Mouse (Mus musculus) left cerebral cortex, postnatal 25 days (tissue): Measurements from ENCODE around the gene Atad5. TPM values are rescaled to one million over a fixed set of nuclear protein-coding genes. Genes with fewer than 3 reads are reported as not detected.
"Not testable (repeated sequence)": the region's sequence is repeated elsewhere in the genome, so short reads cannot be mapped to it uniquely, and the experiment has no call there.

ENCODE experiments used
- DNase-seq, 2 experiments: peaks; one replicate each; pipeline ENCODE4 v3.0.0; 2022; ENCODE audit warnings: low spot score in 2 of 2, mixed read lengths in 1 of 2
- intact Hi-C: fragments of 180-260 bp; cut with DNase I; formaldehyde crosslinking; loops from one replicate; pipeline ENCODE4 v1.15.1; 2025
- total RNA-seq, 2 experiments: library from RNA; stranded (reverse); gene quantifications; 2 replicates each; pipeline ENCODE4 v1.2.3; 2021

The Atad5 gene
- total RNA-seq, 2 experiments from 2014 or later, result 2.7 to 3.3 TPM

GRCm38 (mm10) chr11:80145787-80146275 is 56.6 kb downstream of the Atad5 start:
- no peak for DNase-seq
- intact Hi-C loops, result no loop called here

DNA sequence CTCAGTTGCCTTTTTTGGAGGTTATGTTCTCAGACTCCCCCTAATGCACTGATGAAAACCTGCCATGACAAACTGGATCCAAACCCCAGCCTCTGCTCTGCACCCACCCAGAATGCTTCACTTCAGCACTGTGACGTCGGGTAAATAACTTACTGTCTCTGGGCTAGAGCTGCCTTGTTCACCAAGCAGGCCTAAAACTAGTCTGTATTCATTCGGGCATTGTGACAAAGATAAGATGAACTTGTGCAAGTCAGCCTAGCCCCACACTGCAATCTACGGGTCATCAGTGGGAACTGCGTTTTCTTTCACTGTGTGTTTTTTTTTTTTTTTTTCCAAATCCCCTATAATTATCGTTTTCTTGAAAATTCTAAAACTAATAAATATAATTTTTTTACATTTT is 58.5 kb downstream of the Atad5 start:
- intact Hi-C loops, result no loop called here
- DNase-seq, result no peak

GRCm38 (mm10) chr11:80148313-80148712 is 59.1 kb downstream of the Atad5 start:
- no peak for DNase-seq
- intact Hi-C loops, result no loop called here

GRCm38 (mm10) chr11:80148974-80149373 is 59.8 kb downstream of the Atad5 start:
- intact Hi-C loops, DNase-seq: not testable (repeated sequence)

GRCm38 (mm10) chr11:80149412-80150023 is 60.3 kb downstream of the Atad5 start:
- intact Hi-C loops, result no loop called here
- DNase-seq, result no peak

GRCm38 (mm10) chr11:80150566-80150965 is 61.4 kb downstream of the Atad5 start:
- intact Hi-C loops, result no loop called here
- DNase-seq, result no peak

DNA sequence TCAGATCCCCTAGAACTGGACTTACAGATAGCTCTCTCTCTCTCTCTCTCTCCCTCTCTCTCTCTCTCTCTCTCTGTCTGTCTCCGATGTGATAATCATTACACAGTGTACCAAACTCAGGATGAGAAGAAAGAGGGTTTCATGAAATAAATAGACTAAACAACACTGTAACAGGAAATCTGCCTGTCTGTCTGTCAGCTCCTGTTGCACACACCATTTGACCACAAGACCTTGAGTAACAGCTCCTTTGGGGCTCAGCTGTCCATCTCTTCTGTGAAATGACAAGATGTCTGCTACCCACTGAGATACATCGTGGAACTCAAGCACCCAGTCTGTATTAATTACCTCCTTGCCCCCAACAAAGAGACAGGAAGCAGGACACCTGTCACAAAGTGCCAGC is 62.3 kb downstream of the Atad5 start:
- intact Hi-C loops, result no loop called here
- DNase-seq, result no peak

DNA sequence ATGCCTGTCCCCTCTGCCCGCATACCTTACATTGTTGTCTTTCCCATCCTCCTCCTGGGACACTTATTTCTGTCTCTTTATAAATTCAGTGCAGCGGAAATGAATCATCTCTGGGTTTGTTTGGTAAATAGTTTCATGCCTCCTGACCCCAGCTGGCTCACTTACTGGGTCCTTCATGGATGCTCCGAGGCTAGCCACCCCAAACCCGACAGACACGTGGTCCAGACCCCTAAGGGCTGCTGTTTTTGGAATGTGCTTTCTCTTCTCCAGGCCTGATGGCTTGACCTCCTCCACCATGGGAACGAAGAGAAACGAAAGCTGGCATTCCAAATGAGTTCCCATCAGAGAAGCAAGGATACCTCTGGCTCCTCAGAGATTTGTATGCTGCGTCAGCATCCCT is 63.2 kb downstream of the Atad5 start:
- intact Hi-C loops, result no loop called here

DNA sequence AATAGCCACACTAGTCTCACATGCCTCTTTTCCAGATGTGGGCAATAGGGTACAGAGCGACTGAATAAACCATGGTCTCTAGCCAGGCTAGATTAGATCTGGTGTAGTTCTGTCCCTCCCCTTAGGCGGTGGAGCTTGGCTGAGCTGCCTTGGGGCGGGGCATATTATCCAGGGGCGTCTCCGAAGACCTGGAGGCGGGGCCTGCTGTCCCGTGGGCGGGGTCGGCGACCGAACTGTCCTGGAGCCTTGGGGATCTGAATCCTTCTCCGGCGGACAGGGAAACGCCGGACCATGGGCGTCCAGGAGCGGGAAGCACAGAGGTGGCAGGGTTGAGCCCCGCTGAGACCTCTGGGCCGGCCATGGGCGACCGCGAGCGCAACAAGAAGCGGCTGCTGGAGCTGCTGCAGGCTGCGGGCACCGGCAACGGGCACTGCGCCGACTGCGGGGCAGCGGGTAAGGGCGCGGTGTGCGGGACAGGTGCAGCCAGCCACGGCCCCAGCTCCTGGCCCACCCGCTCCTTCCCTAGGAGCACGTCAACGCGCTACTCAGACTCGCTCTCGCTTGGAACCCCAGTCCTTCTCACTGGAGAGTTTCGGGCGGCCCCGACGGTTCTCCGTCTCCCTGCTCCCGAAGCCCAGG is 64.8 kb downstream of the Atad5 start, which contains the start of gene Adap2:
Gene Adap2, plus strand, starts transcription at position 249 of the 639 bp plus-strand sequence.
- intact Hi-C loops, result no loop called here
- peak; percentile 62 to 72 for DNase-seq

More for the DNA sequence above, 63.2 kb downstream of the Atad5 start:
- DNase-seq, result no peak

DNA sequence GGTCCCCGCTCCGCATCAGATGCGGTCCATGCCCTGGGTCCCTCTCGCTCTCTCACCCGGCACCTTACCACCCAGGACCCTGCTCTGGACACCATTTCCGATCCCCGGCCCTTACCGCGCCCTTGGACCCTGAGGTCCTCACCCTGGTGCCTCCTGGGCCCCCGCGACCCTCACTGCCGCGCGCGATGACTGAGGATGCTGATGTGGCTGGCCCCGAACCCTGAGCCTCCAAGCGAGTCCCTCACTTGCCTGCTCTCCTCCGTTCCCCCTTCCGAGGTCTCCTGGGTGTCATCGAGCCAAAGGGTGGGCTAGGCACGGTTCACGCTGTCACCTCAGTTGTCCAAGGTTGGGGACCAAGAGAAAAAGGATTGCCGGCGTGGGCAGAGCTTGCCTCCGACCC is 65.3 kb downstream of the Atad5 start:
- DNase-seq, result no peak
- intact Hi-C loops, result no loop called here

GRCm38 (mm10) chr11:80155541-80155940 is 66.3 kb downstream of the Atad5 start:
- DNase-seq, result no peak
- intact Hi-C loops, result no loop called here

GRCm38 (mm10) chr11:80155961-80156360 is 66.8 kb downstream of the Atad5 start:
- DNase-seq, result no peak
- intact Hi-C loops, result no loop called here

DNA sequence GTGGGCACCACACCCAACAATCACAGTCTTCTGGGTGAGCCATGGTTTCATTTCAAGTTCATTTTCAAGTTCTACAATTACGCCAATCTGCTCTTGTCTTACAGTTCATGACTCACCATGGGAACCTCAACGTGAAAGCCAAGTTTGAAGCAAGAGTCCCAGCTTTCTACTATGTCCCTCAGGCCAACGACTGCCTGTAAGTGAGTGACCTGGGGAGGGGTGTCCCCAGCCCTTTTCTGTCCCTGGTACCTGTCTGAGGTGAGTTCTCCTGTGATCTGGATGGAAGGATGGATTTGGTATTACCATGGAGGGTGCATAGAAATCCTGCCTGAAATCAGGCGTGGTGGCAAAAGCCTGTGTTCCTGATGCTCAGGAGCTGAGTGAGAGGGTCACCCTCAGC is 67.6 kb downstream of the Atad5 start:
- DNase-seq, result no peak
- intact Hi-C loops, result no loop called here

DNA sequence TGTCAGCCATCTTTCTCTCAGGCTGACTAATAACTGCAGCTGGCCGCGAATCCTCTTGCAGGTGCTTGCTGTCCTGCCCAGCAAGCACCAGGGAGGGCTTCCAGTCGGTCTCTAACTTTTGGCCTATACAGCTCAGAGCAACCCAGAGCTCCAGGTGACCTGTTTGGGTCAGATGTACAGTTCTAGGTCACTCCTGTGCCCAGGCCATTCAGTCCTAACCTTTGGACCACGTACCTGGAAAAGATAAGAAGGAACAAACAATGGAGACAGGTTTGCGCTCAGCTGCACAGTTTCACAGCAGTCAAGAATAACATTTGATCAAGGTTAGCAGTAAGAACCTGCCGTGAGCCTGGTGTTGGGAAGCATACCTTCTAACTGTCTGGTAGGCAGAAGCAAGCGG is 69.8 kb downstream of the Atad5 start:
- intact Hi-C loops, result no loop called here

DNA sequence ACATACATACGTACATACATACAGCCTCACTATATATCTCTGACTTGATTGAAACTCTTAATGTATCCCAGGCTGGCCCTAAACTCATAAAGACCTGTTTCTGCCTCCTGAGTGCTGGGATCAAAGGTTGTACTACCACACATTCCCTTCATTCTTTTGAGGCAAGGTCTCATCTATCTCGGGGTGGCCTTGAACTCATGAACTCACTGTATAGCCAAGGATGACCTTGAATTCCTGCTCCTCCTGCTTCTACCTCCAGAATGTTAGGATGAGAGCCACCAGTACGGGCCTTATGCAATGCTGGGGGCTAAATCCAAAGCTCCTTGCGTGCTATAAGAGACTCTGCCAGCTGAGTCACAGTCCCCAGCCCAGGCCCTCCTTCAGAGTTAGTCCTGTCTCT is 71.8 kb downstream of the Atad5 start:
- DNase-seq, result no peak
- intact Hi-C loops, result no loop called here

More for the DNA sequence above, 69.8 kb downstream of the Atad5 start:
- DNase-seq, result no peak

DNA sequence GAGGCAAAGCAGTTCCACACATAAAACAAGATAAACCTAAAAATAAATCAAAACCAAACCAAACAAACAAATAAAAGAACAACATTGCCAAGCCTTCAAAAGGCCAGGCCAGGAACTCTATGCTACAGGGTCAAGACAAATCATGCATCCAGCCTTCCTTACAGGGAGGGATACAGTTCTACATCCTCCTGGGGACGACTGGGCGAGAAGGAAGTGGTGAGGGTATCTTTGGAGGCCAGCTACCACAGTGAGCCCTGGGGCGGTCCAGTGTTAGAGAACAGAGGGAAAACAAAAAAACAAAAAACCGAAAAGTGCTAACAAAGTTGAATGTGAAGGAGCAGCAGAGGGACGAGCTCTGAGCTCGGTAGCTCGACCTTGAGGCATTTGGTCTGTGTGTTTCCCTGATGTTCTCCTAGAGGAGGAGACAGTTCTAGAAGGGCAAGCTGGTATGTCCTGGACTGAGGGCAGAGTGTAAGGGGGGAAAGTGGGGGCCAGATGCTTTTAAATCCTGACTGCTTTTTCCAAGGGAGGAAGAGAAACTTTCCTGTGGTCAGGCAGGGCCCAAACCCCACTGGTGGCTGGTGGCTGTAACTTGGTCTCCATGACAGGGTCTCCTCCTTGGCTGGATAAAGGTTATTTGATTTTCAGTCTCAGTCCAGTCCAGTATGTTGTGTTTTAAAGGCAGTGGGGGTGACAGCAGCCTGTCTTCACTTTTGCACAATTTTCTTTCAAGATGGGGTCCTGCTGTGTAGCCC is 74.3 kb downstream of the Atad5 start:
- no peak for DNase-seq
- intact Hi-C loops, result no loop called here

DNA sequence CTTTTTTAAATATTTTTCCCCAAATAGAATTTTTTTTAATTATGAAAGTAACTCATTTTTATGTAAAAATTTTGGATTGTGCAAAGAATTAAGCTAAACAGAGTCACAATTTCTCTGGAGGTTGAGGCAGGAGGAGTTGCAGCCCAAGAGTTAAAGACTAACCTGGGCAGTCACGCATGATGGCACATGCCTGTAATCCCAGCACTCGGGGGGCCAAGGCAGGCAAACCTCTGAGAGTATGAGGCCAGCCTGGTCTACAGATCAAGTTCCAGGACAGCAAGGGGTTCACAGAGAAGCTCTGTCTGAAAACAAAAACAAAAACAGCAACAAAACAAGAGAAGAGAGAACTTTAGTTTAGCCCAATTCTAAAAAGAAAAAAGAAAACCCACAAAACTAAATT is 75.0 kb downstream of the Atad5 start:
- no peak for DNase-seq
- intact Hi-C loops, result no loop called here

GRCm38 (mm10) chr11:80168121-80168520 is 78.9 kb downstream of the Atad5 start:
- DNase-seq, result no peak
- intact Hi-C loops, result no loop called here

DNA sequence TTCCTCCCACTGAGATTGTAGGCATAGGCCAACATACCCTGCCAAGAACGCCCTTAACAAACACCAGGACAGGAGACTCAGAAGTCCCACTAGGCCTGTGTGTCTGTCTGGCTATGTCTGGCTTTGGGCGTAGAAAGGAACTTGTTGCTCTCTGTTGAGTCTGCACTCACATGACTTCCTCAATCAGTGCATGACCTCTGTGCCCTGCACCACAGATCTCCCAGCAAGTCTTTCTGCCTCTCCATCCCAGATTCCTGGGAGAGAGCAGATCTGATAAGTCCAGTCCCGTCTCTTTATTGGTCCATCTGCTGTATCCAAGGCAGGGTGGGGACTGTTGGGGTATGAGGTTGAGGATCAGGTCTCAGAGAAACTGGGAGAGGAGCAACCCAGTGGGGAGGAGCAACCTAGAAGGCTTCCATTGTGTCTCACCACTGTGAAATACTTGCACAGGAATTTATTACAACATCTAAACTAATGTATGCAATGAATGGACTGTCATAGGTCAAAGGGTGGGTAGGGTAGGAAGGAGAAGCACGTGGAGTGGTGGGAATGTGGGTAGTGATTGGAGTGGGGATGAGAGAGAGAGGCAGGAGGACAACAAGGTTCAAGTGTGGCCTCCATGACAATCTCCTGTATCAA is 79.5 kb downstream of the Atad5 start:
- peak in 1 of 2 experiments; percentile 21 for DNase-seq
- intact Hi-C loops, result no loop called here

DNA sequence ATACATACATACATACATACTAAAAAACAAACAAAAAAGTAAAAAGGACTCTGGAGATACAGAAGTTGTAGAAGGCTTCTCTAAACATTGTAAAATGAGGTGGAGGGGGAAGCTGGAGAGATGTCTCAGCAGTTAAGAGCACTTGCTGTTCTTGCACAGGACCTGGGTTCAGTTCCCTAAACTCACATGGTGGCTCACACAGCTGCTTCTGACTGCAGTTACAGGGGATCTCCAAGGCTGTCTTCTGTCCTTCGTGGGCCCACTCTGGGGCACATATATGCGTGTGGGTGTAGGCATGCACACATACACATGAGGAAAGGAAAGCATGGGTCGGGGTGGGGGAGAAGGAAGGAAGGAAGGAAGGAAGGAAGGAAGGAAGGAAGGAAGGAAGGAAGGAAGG is 80.4 kb downstream of the Atad5 start:
- no peak for DNase-seq
- intact Hi-C loops, result no loop called here
